Mouse (Mus musculus) monocyte, adult 5-6 weeks (primary cell): ENCODE measurements around the gene Tigd3. TPM values are rescaled to one million over a fixed set of nuclear protein-coding genes. Genes with fewer than 3 reads are reported as not detected.

Experiments
- ATAC-seq: fragments of 153-309, 156-312 bp; replicated peaks from 2 replicates; pipeline ENCODE4 v1.8.0; 2017; ENCODE audit warnings: mild to moderate bottlenecking; ENCODE audit not compliant: low TSS enrichment, insufficient number of reproducible peaks, severe bottlenecking, poor library complexity, low FRiP score
- total RNA-seq: library from RNA; stranded (forward); fragments of 200-1000, 200-491, 200-594 nt; gene quantifications from 3 replicates; pipeline ENCODE4 v1.2.3, GENCODE M21; 2017

Tigd3 gene
- total RNA-seq, 1 experiment from 2014 or later = 0.95 TPM

- ATAC-seq = peak; percentile 78
Measured at GRCm38 (mm10) chr19:5923990-5924712, 30.2 kb upstream of the Tigd3 start.

DNA sequence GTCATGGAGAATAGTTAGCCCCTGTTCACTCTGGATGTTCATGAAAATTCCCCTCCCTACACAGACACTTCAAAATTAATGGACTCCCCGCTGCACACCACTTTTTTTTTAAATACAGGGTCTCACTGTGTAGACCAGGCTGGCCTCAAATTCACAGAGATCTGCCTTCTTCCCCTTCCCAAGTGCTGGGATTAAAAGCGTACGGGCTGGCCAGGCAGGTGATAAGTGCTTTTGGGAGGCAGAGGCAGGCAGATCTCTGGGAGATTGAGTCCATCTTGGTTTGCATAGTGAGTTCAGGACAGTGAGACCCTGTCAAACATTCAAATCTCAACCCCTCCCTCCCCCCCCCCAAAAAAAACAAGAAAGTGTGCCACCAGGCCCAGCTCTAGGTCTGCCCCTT, 29.0 kb upstream of the Tigd3 start:
- no peak for ATAC-seq

GRCm38 (mm10) chr19:5922119-5922942, 28.4 kb upstream of the Tigd3 start:
- no peak for ATAC-seq

GRCm38 (mm10) chr19:5921715-5922114, 27.8 kb upstream of the Tigd3 start:
- ATAC-seq = no peak

- ATAC-seq = no peak
Measured at GRCm38 (mm10) chr19:5913007-5913719, 19.2 kb upstream of the Tigd3 start, which contains the start of gene Dpf2. Gene Dpf2, minus strand, starts transcription at chr19:5913010.

DNA sequence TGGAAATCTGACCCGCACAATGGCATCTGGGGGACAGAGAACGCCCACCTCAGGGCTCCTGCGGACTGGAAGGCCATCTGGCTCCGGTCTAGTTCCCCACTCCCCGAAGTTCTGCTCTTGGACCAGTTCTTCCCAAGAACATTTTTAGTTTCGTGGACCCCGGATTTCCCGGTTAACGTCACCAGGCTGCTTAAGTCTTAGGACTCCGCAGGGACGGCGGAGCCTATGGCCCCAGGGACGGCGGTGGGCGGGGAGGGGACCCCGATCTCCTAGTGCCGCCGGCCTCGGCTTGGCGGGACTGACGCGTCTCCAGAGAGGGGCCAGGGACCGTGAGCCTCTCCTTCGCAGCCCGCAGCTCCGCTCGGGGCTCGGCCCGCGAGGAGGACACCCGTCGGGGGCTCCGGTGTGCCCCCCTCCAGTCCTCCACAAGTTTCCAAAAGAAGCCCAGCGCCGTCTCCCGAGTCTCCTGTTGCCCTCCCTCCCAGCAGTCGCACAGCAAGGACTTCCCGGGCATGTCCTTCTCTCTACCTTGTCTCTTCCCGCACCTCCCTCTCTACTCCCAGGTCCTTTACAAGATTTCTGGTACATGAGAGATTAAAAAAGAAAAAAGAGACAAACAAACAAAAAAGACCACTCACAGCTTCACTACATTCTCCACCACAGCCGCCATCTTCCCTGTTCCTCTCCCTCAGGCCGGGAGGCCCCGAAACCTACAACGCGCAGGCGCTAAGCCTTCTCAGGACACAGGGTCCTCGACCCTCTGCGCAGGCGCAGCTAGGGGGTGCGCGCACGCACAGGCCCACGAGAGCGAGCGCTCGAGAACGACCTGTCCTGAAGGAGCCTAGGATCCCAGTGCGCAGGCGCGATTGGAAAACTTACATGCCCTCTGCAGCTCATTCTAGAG, 18.4 kb upstream of the Tigd3 start:
- ATAC-seq = peak; percentile 93

DNA sequence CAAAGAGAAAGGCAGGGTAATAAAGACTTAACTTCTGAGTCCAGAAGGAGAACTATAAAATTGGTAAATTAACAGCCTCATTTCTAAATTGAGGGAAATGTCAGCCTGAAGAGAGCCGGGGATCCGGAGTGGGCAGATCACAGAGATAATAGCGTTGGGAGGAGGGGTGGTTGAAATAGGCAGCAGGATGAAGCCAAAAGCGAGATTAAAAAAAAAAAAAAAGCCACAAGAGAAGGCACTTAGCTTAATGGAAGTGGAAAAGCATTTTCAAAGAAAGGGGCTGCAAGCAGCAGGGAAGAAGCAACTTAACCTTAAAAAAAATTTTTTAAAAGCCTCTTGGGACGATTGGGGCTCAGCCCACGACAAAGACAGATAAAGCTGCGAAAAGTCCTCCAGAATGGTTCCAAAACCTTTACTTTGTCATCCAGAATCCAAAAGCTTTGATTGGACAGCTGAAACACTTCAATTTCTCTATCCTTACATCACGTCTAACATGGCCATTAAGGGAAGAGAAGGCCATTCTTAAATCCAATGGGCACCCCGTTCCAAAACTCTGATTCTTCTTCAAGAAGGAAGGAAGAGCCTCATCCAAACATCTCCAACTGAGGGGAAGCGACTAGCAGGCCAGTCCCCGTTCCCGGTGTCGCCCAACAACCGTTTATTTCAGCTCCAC, 17.6 kb upstream of the Tigd3 start:
- no peak for ATAC-seq

- ATAC-seq = no peak
Measured at GRCm38 (mm10) chr19:5910221-5910620, 16.3 kb upstream of the Tigd3 start.

GRCm38 (mm10) chr19:5907275-5907674, 13.3 kb upstream of the Tigd3 start:
- ATAC-seq = no peak

DNA sequence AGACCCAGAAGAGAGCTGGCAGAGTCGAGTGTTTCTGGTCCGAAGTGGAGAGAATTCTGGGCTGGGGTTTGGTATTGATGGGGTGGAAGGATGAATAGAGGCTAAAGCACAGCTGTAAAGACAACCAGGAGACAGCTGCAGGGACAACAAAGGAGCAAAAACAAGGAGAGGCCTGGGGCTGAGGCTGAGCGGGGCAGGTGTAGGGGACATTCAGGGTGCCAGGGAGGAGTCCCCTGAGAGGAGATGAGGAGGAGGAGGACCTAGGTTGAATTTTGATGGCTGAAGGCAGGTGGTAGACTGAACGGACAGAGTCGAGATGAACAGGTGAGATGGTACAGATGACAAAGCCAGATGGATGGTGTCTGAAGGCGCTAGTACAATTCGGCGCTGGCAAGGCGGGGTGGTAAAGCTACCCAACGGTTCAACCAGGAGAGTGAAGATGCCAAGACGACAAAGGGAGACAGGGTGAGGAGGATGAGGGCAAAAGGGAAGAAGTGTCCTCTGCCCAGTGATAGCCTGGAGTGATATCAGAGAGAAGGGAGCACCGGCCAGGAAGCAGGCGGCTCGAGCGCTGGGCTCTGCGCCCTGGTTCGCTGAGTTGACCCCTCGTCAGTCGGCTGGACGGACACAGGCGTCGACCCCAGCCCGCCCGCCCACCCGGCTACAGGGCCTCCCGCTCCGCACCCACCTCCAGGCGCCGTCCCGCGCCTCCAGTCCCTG, 507 bp downstream of the Tigd3 start:
- no peak for ATAC-seq

DNA sequence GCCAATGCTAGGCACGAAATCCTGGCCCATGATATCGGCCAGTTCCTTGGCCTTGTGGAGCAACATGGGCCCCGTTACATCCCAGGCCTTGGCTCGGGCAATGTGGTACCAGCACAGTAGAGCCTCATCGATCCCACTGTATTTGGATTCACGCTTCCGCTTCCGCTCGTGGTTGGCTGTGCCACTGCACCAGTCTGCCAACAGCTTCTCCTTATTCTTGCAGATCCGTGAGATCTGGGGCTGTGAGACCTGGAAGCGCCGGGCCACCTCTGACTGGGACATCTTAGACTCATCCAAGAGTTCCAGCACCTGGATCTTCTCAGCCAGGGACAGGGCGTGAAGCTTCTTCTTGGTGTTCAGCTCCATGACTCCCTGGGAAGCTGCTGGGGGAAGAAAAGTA, 1.2 kb downstream of the Tigd3 start:
- no peak for ATAC-seq

DNA sequence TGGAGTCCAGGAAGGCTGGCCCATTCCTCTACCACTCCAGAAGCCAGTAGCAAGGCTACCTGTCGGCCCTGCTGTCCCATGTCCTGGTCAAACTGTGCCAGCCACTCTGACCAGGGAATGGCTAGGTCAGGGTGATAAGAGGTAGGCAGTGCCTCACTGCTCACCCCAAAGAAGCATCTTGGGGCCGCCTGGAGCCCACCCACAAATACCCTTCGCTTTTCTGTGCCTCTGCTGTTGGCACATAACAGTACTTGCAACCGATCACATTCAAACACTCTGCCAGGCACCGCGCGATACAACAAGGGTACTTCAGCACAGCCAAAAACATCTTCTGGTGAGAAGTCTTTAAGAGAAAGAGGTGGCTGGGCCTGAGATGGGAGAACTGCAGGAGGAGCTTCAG, 1.7 kb downstream of the Tigd3 start:
- ATAC-seq = no peak

- ATAC-seq = no peak; the same call in 1 of the 2 replicates
Measured at GRCm38 (mm10) chr19:5891521-5892258, 2.3 kb downstream of the Tigd3 start.

DNA sequence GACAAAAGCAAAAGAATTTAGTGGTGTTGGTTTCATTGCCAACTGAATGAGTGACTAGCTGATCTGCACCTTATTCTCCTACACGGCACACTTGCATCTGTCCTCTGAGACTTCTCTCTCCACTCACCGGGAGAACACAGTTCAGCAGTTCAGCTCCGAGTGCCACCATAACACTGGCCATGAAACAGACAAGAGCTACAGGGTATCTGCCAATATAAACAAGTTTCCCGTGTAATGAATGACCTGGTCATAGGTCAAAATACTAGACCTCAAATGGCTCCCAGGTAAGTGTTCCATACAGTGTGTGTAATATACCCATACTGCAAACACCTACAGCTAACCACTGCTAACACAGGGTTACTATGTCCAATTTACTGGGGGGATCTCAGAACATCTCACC, 4.7 kb downstream of the Tigd3 start:
- no peak for ATAC-seq

GRCm38 (mm10) chr19:5887234-5887815, 6.6 kb downstream of the Tigd3 start:
- ATAC-seq = no peak

DNA sequence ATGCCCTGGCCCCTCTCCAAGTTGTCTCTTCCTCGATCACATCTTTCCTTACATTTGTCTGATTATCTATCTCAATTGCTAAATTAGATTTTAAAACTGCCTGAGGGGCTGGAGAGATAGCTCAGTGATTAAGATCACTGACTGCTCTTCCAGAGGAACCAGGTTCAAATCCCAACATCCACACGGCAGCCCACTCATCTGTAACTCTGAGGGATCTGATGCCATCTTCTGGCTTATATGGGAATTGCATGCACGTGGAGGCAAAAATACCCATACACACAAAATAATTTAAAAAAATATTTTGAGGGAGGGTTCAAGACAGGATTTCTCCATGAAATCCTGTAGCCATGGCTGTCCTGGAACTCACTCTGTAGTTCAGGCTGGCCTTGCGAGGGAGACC, 8.1 kb downstream of the Tigd3 start:
- no peak for ATAC-seq
